Mouse (Mus musculus) lung, postnatal 0 days (tissue): ENCODE measurements around the gene Tada3.

Experiments
- CTCF ChIP-seq: IDR thresholded peaks from 2 replicates; pipeline ENCODE4 v1.5.1; 2016; ENCODE audit warnings: antibody characterized with exemption, mild to moderate bottlenecking
- EP300 ChIP-seq: IDR thresholded peaks from 2 replicates; pipeline ENCODE4 v1.6.1; 2016; ENCODE audit warnings: antibody characterized with exemption, mild to moderate bottlenecking, control low read depth

DNA sequence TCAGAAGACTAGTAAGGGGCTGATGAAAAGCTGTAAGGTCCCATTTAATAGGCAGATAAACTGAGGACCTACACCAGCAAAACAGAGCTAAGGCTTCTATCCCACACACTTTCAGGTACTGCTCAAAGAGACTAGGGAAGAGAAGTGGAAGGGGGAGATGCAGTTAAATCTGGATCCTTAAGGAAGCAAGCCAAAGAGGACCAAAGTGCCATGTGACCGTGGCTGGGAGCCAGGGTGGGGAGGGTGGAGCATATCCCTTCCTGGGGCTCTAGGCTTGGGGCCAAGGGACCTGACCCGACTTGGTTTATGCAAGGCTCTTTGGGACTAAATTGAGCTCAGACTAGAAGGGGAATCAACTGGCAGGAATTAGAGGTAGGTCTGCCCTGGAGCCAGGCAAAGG lies 33.4 kb downstream of the Tada3 start:
- TF ChIP-seq EP300 (no peak), CTCF (no peak)
